In genomic region chr14:22759216-22759615, GRCm38 (mm10) we compare ENCODE assay signal across 13 mouse cellular contexts.
DNase-seq lines count a peak whose midpoint lies in the region; ATAC-seq and TF ChIP-seq lines count a peak whose summit lies in the region.
"Had no signal": no experiment of that assay in that cellular context is flagged by ENCODE, and none has a peak within 500 bp of the region (broad histone marks: within the 10 kb centered on the region; RNA-seq: fewer than 3 reads in every experiment).

No protein-coding gene starts in this region.

- peaks cover 12% of the 10 kb centered on the region; the same call in 1 of the 2 replicates for H3K4me1 ChIP-seq in heart, postnatal 0 days (ENCODE audit: control insufficient read depth, insufficient read depth)
- H3K4me1 ChIP-seq in megakaryocyte, embryonic 14.5 days, result peaks cover 52% of the 10 kb centered on the region
- H3K4me1 ChIP-seq in stomach, embryonic 16.5 days (ENCODE audit: control insufficient read depth, insufficient read depth, low read length), result peaks cover 17% of the 10 kb centered on the region
- H3K4me1 ChIP-seq: embryonic facial prominence, embryonic 15.5 days had no signal

- WGBS in heart, postnatal 0 days, result 13% methylated on average over 2 of the region's 2 CpGs
- 14% methylated on average over 2 of the region's 2 CpGs for WGBS in stomach, embryonic 16.5 days

- peak; percentile 22 for DNase-seq in adrenal gland, postnatal 14 days
- DNase-seq in adrenal gland, adult 18-20 months (ENCODE audit: low spot score in 2 of 2), result no peak
- DNase-seq in heart, postnatal 0 days (ENCODE audit: low spot score), result no peak
- DNase-seq in heart, adult 8-10 months (ENCODE audit: low spot score), result no peak
- DNase-seq in right cerebral cortex, postnatal 25 days, result no peak
- DNase-seq: cerebellum, adult 2 months; forebrain, postnatal 0 days; thymus, postnatal 14 days had no signal

- no peaks in the 10 kb centered on the region for H3K9me3 ChIP-seq in heart, postnatal 0 days (replicated peaks; ENCODE audit: control insufficient read depth, low read length)
- H3K9me3 ChIP-seq in megakaryocyte, embryonic 14.5 days, result no peaks in the 10 kb centered on the region
- H3K9me3 ChIP-seq in stomach, embryonic 16.5 days (replicated peaks; ENCODE audit: control insufficient read depth, low read length), result no peaks in the 10 kb centered on the region
- H3K9me3 ChIP-seq: embryonic facial prominence, embryonic 15.5 days; limb, embryonic 12.5 days had no signal

- H3K9ac ChIP-seq in heart, postnatal 0 days (replicated peaks; ENCODE audit: low read depth, low read length), result no peak overlapping the region
- H3K9ac ChIP-seq in stomach, embryonic 16.5 days (ENCODE audit: low read length), result no peak overlapping the region
- H3K9ac ChIP-seq: embryonic facial prominence, embryonic 15.5 days; forebrain, postnatal 0 days; limb, embryonic 12.5 days had no signal

- H3K4me3 ChIP-seq in heart, postnatal 0 days (ENCODE audit: low read depth, low read length), result no peak overlapping the region
- H3K4me3 ChIP-seq in megakaryocyte, embryonic 14.5 days (replicated peaks), result peak overlapping the region; percentile 42
- no peak overlapping the region for H3K4me3 ChIP-seq in stomach, embryonic 16.5 days (replicated peaks; ENCODE audit: low read length)
- H3K4me3 ChIP-seq: embryonic facial prominence, embryonic 15.5 days; limb, embryonic 12.5 days had no signal

- TF ChIP-seq CTCF in heart, postnatal 0 days (IDR thresholded peaks at IDR 0.05; ENCODE audit: low read depth), result no peak

- no peak for TF ChIP-seq EP300 in heart, postnatal 0 days (IDR thresholded peaks at IDR 0.05; ENCODE audit: low read depth)

- H3K27ac ChIP-seq in heart, postnatal 0 days (ENCODE audit: low read depth), result peak overlapping the region; percentile 71
- peak overlapping the region; percentile 63 for H3K27ac ChIP-seq in stomach, embryonic 16.5 days (ENCODE audit: low read length)
- H3K27ac ChIP-seq: embryonic facial prominence, embryonic 15.5 days; limb, embryonic 12.5 days had no signal

- H3K27me3 ChIP-seq in heart, postnatal 0 days (ENCODE audit: control insufficient read depth, insufficient read depth, low read length), result no peaks in the 10 kb centered on the region
- H3K27me3 ChIP-seq in megakaryocyte, embryonic 14.5 days (replicated peaks), result no peaks in the 10 kb centered on the region
- H3K27me3 ChIP-seq in stomach, embryonic 16.5 days (ENCODE audit: control insufficient read depth, insufficient read depth, low read length), result no peaks in the 10 kb centered on the region
- H3K27me3 ChIP-seq: embryonic facial prominence, embryonic 15.5 days; limb, embryonic 12.5 days had no signal

- no peak overlapping the region for H3K4me2 ChIP-seq in heart, postnatal 0 days (ENCODE audit: low read depth, low read length)
- no peak overlapping the region for H3K4me2 ChIP-seq in stomach, embryonic 16.5 days (ENCODE audit: low read depth, low read length)
- H3K4me2 ChIP-seq: embryonic facial prominence, embryonic 15.5 days; limb, embryonic 12.5 days had no signal

- no peaks in the 10 kb centered on the region for H3K36me3 ChIP-seq in heart, postnatal 0 days (replicated peaks; ENCODE audit: control insufficient read depth, insufficient read depth, low read length)
- H3K36me3 ChIP-seq in megakaryocyte, embryonic 14.5 days (replicated peaks; ENCODE audit: low read length), result no peaks in the 10 kb centered on the region
- no peaks in the 10 kb centered on the region for H3K36me3 ChIP-seq in stomach, embryonic 16.5 days (ENCODE audit: control insufficient read depth, insufficient read depth, low read length)
- H3K36me3 ChIP-seq: embryonic facial prominence, embryonic 15.5 days; limb, embryonic 12.5 days had no signal

- no peak for ATAC-seq in heart, postnatal 0 days (ENCODE audit: insufficient read depth, low read depth)
- no peak for ATAC-seq in megakaryocyte, adult 5-6 weeks (ENCODE audit: poor library complexity, severe bottlenecking)
- ATAC-seq in stomach, embryonic 16.5 days (ENCODE audit: insufficient read depth, low FRiP score), result no peak
- ATAC-seq: forebrain, postnatal 0 days had no signal
